Mouse (Mus musculus): ENCODE data around the gene Txnip. TPM values are rescaled to one million over a fixed set of nuclear protein-coding genes. Genes with fewer than 3 reads are reported as not detected.

Gene Txnip
- polyA plus RNA-seq, 1 experiment from 2014 or later = 257 TPM

GRCm38 (mm10) chr3:96563267-96563666 lies 5.5 kb downstream of the Txnip start:
- Histone ChIP-seq H3K9ac (ENCODE audit: low read length) (no peak overlapping the region), H3K4me1 (ENCODE audit: control insufficient read depth in 2 of 2, insufficient read depth in 2 of 2, low read length in 2 of 2) (peaks cover 15 to 22% of the 10 kb centered on the region in 2 experiments), H3K27me3 (ENCODE audit: control insufficient read depth, insufficient read depth, low read length) (no peaks in the 10 kb centered on the region), H3K4me2 (ENCODE audit: low read length) (no peak overlapping the region), H3K27ac (replicated peaks in 1 of 2; ENCODE audit: control insufficient read depth in 1 of 2, insufficient read depth in 1 of 2, low read depth in 2 of 2, low read length in 2 of 2) (peak overlapping the region; percentile 29 to 96; a peak in 2 of 4 replicates), H3K36me3 (ENCODE audit: control insufficient read depth, insufficient read depth, low read length) (peaks cover 33% of the 10 kb centered on the region), H3K4me3 (ENCODE audit: control insufficient read depth in 1 of 2, insufficient read depth in 1 of 2, low read depth in 1 of 2, low read length in 2 of 2) (no peak overlapping the region), H3K9me3 (ENCODE audit: control insufficient read depth, low read length) (no peaks in the 10 kb centered on the region)
- ATAC-seq (ENCODE audit: insufficient number of reproducible peaks, insufficient read depth, low FRiP score, low read depth) = no peak
- WGBS = 93% methylated on average over 8 of the region's 8 CpGs

- peak; percentile 8; the same call in 1 of the 2 replicates for ATAC-seq (ENCODE audit: insufficient number of reproducible peaks, insufficient read depth, low FRiP score, low read depth)
- peak overlapping the region; percentile 6; the same call in 1 of the 2 replicates for H3K9ac ChIP-seq (ENCODE audit: low read length)
- H3K9me3 ChIP-seq (ENCODE audit: control insufficient read depth, low read length) = no peaks in the 10 kb centered on the region
- H3K4me2 ChIP-seq (ENCODE audit: low read length) = peak overlapping the region; percentile 8; the same call in 1 of the 2 replicates
- peak overlapping the region; percentile 79 to 82 for H3K27ac ChIP-seq (replicated peaks in 1 of 2; ENCODE audit: control insufficient read depth in 1 of 2, insufficient read depth in 1 of 2, low read depth in 2 of 2, low read length in 2 of 2)
- H3K36me3 ChIP-seq (ENCODE audit: control insufficient read depth, insufficient read depth, low read length) = peaks cover 29% of the 10 kb centered on the region
- H3K27me3 ChIP-seq (ENCODE audit: control insufficient read depth, insufficient read depth, low read length) = no peaks in the 10 kb centered on the region
- H3K4me1 ChIP-seq (ENCODE audit: control insufficient read depth in 2 of 2, insufficient read depth in 2 of 2, low read length in 2 of 2) = peaks cover 15 to 23% of the 10 kb centered on the region in 2 experiments
- 40% methylated on average over 10 of the region's 10 CpGs for WGBS
- H3K4me3 ChIP-seq (ENCODE audit: control insufficient read depth in 1 of 2, insufficient read depth in 1 of 2, low read depth in 1 of 2, low read length in 2 of 2) = no peak overlapping the region
These were observed 6.3 kb downstream of the Txnip start for GRCm38 (mm10) chr3:96563911-96564632.

- peak; percentile 20; the same call in 1 of the 2 replicates for ATAC-seq (ENCODE audit: insufficient number of reproducible peaks, insufficient read depth, low FRiP score, low read depth)
These were observed 6.9 kb downstream of the Txnip start for GRCm38 (mm10) chr3:96564633-96565032.

GRCm38 (mm10) chr3:96565105-96565504 lies 7.3 kb downstream of the Txnip start:
- Histone ChIP-seq H3K4me1 (ENCODE audit: control insufficient read depth in 2 of 2, insufficient read depth in 2 of 2, low read length in 2 of 2) (peaks cover 22 to 33% of the 10 kb centered on the region in 2 experiments), H3K27me3 (ENCODE audit: control insufficient read depth, insufficient read depth, low read length) (no peaks in the 10 kb centered on the region), H3K9ac (ENCODE audit: low read length) (no peak overlapping the region), H3K4me2 (ENCODE audit: low read length) (no peak overlapping the region), H3K36me3 (ENCODE audit: control insufficient read depth, insufficient read depth, low read length) (peaks cover 19% of the 10 kb centered on the region), H3K27ac (replicated peaks in 1 of 2; ENCODE audit: control insufficient read depth in 1 of 2, insufficient read depth in 1 of 2, low read depth in 2 of 2, low read length in 2 of 2) (peak overlapping the region; percentile 12 to 79; a peak in 2 of 4 replicates), H3K9me3 (ENCODE audit: control insufficient read depth, low read length) (no peaks in the 10 kb centered on the region), H3K4me3 (ENCODE audit: control insufficient read depth in 1 of 2, insufficient read depth in 1 of 2, low read depth in 1 of 2, low read length in 2 of 2) (no peak overlapping the region)
- no peak for ATAC-seq (ENCODE audit: insufficient number of reproducible peaks, insufficient read depth, low FRiP score, low read depth)
- WGBS = 64% methylated on average over 3 of the region's 3 CpGs

More at GRCm38 (mm10) chr3:96564633-96565032, 6.9 kb downstream of the Txnip start:
- peak overlapping the region; percentile 79 to 82 for H3K27ac ChIP-seq (replicated peaks in 1 of 2; ENCODE audit: control insufficient read depth in 1 of 2, insufficient read depth in 1 of 2, low read depth in 2 of 2, low read length in 2 of 2)
- H3K27me3 ChIP-seq (ENCODE audit: control insufficient read depth, insufficient read depth, low read length) = no peaks in the 10 kb centered on the region
- peaks cover 24% of the 10 kb centered on the region for H3K36me3 ChIP-seq (ENCODE audit: control insufficient read depth, insufficient read depth, low read length)
- peak overlapping the region; percentile 8; the same call in 1 of the 2 replicates for H3K4me2 ChIP-seq (ENCODE audit: low read length)
- no peak overlapping the region for H3K4me3 ChIP-seq (ENCODE audit: control insufficient read depth in 1 of 2, insufficient read depth in 1 of 2, low read depth in 1 of 2, low read length in 2 of 2)
- peak overlapping the region; percentile 6; the same call in 1 of the 2 replicates for H3K9ac ChIP-seq (ENCODE audit: low read length)
- no peaks in the 10 kb centered on the region for H3K9me3 ChIP-seq (ENCODE audit: control insufficient read depth, low read length)
- WGBS = 49% methylated on average over 7 of the region's 7 CpGs
- peaks cover 19 to 29% of the 10 kb centered on the region in 2 experiments for H3K4me1 ChIP-seq (ENCODE audit: control insufficient read depth in 2 of 2, insufficient read depth in 2 of 2, low read length in 2 of 2)

- H3K27ac ChIP-seq (replicated peaks in 1 of 2; ENCODE audit: control insufficient read depth in 1 of 2, insufficient read depth in 1 of 2, low read depth in 2 of 2, low read length in 2 of 2) = 0 out of 4 replicates have a peak overlapping the region, but pooled peaks of 1 of the 2 experiments have one; percentile 35
- ATAC-seq (ENCODE audit: insufficient number of reproducible peaks, insufficient read depth, low FRiP score, low read depth) = no peak
- H3K4me2 ChIP-seq (ENCODE audit: low read length) = no peak overlapping the region
- peaks cover 29 to 37% of the 10 kb centered on the region in 2 experiments for H3K4me1 ChIP-seq (ENCODE audit: control insufficient read depth in 2 of 2, insufficient read depth in 2 of 2, low read length in 2 of 2)
- no peak overlapping the region for H3K9ac ChIP-seq (ENCODE audit: low read length)
- H3K27me3 ChIP-seq (ENCODE audit: control insufficient read depth, insufficient read depth, low read length) = no peaks in the 10 kb centered on the region
- 79% methylated on average over 8 of the region's 8 CpGs for WGBS
- no peak overlapping the region for H3K4me3 ChIP-seq (ENCODE audit: control insufficient read depth in 1 of 2, insufficient read depth in 1 of 2, low read depth in 1 of 2, low read length in 2 of 2)
- H3K9me3 ChIP-seq (ENCODE audit: control insufficient read depth, low read length) = no peaks in the 10 kb centered on the region
- H3K36me3 ChIP-seq (ENCODE audit: control insufficient read depth, insufficient read depth, low read length) = peaks cover 2% of the 10 kb centered on the region; the same call in 1 of the 2 replicates
These were observed 9.1 kb downstream of the Txnip start for GRCm38 (mm10) chr3:96566661-96567450.

- H3K27me3 ChIP-seq (ENCODE audit: control insufficient read depth, insufficient read depth, low read length) = no peaks in the 10 kb centered on the region
- peaks cover 30 to 49% of the 10 kb centered on the region in 2 experiments for H3K4me1 ChIP-seq (ENCODE audit: control insufficient read depth in 2 of 2, insufficient read depth in 2 of 2, low read length in 2 of 2)
- no peaks in the 10 kb centered on the region for H3K9me3 ChIP-seq (ENCODE audit: control insufficient read depth, low read length)
- no peaks in the 10 kb centered on the region for H3K36me3 ChIP-seq (ENCODE audit: control insufficient read depth, insufficient read depth, low read length)
- peak overlapping the region in 1 of 2 experiments; percentile 42; a peak in 1 of 4 replicates for H3K27ac ChIP-seq (replicated peaks in 1 of 2; ENCODE audit: control insufficient read depth in 1 of 2, insufficient read depth in 1 of 2, low read depth in 2 of 2, low read length in 2 of 2)
- no peak overlapping the region for H3K4me3 ChIP-seq (ENCODE audit: control insufficient read depth in 1 of 2, insufficient read depth in 1 of 2, low read depth in 1 of 2, low read length in 2 of 2)
- no peak for ATAC-seq (ENCODE audit: insufficient number of reproducible peaks, insufficient read depth, low FRiP score, low read depth)
- no peak overlapping the region for H3K4me2 ChIP-seq (ENCODE audit: low read length)
- WGBS = 74% methylated on average over 8 of the region's 8 CpGs
- no peak overlapping the region for H3K9ac ChIP-seq (ENCODE audit: low read length)
These were observed 10.8 kb downstream of the Txnip start for GRCm38 (mm10) chr3:96568605-96569004.

GRCm38 (mm10) chr3:96569506-96569905 lies 11.7 kb downstream of the Txnip start:
- no peaks in the 10 kb centered on the region for H3K36me3 ChIP-seq (ENCODE audit: control insufficient read depth, insufficient read depth, low read length)
- no peak for ATAC-seq (ENCODE audit: insufficient number of reproducible peaks, insufficient read depth, low FRiP score, low read depth)
- H3K4me3 ChIP-seq (ENCODE audit: control insufficient read depth in 1 of 2, insufficient read depth in 1 of 2, low read depth in 1 of 2, low read length in 2 of 2) = no peak overlapping the region
- WGBS = 58% methylated on average over 13 of the region's 13 CpGs
- H3K27me3 ChIP-seq (ENCODE audit: control insufficient read depth, insufficient read depth, low read length) = no peaks in the 10 kb centered on the region
- H3K9ac ChIP-seq (ENCODE audit: low read length) = no peak overlapping the region
- peak overlapping the region; percentile 18; the same call in 1 of the 2 replicates for H3K4me2 ChIP-seq (ENCODE audit: low read length)
- peak overlapping the region in 1 of 2 experiments; percentile 46; a peak in 1 of 4 replicates for H3K27ac ChIP-seq (replicated peaks in 1 of 2; ENCODE audit: control insufficient read depth in 1 of 2, insufficient read depth in 1 of 2, low read depth in 2 of 2, low read length in 2 of 2)
- no peaks in the 10 kb centered on the region for H3K9me3 ChIP-seq (ENCODE audit: control insufficient read depth, low read length)
- peaks cover 29 to 49% of the 10 kb centered on the region in 2 experiments for H3K4me1 ChIP-seq (ENCODE audit: control insufficient read depth in 2 of 2, insufficient read depth in 2 of 2, low read length in 2 of 2)
